Mouse (Mus musculus) testis, postnatal 14 days (tissue): ENCODE results near the gene Vmn1r205.
"Not testable (repeated sequence)": the region's sequence is repeated elsewhere in the genome, so short reads cannot be mapped to it uniquely, and the experiment has no call there.

ENCODE experiments used
- DNase-seq: peaks from one replicate; pipeline ENCODE4 v3.0.0; 2021; ENCODE audit warnings: low spot score

Vmn1r205 gene

DNA sequence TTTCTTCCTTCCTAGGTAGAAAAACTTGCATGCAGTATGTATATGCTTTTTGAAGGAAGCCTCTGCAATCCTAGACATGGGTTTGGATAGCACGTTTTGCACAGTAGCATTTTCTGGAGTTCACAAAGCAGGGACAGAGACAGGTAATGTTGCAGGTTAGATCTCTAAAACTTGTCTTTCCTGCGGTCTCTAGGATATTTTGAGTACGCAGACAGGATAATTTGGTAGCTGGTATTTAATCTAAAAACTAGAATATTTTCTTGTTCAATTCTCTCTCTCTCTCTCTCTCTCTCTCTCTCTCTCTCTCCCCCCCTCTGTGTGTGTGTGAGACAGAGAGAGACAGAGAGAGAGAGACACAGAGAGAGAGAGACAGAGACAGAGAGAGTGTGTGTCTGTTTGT lies at the start of gene Vmn1r205:
Gene Vmn1r205 (minus strand): TSS at position 101 of the 400 bp plus-strand sequence.
- no peak for DNase-seq

- not testable (repeated sequence) for DNase-seq
These were observed 31.4 kb upstream of the Vmn1r205 start, which contains the start of gene Vmn1r206 for GRCm38 (mm10) chr13:22624151-22624550. Vmn1r206 (minus strand) TSS chr13:22624251.

DNA sequence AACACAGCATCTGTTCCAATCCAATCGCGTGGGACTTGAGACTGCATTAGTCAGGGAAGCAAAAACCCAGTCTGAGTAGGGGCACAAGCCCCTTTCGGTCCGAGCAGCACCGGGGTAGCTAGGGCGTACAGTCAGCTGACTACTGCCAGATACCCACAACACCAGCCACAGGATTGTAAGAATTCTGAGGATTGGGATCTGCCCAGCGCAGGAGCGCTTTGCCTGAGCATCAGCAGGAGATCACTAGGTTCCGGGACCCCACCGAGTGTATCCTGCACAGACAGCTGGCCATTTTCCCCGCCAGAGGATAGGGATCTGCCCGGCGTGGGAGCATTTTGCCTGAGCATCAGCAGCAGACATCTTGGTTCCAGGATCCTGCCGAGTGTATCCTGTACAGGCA lies 9.5 kb downstream of the Vmn1r205 start:
- DNase-seq: not testable (repeated sequence)

DNA sequence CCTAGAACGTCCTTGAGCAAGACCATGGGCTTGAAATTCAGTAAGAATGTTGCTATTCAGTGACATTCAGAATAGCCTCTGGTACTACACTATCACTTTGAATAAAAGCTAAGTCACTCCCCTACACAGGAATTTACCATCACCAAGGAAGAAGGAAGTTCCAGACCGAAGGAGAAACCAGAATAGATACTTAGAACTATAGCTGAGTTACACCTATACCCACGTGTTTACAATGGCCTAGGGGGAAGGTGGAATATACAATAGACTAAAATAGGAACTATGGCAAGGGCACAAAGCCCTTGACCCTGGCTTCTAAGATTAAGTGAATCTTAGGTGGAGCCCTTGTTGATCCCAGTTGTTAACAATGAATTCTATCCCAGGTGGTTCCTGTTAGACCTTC lies 17.9 kb downstream of the Vmn1r205 start:
- DNase-seq: not testable (repeated sequence)

- not testable (repeated sequence) for DNase-seq
These were observed 39.9 kb downstream of the Vmn1r205 start, which contains the start of gene Vmn1r204 for GRCm38 (mm10) chr13:22552898-22553297. Vmn1r204 (plus strand) TSS chr13:22553198.
